Mouse (Mus musculus) lung, adult 2 months (tissue): ENCODE results near the gene Dnase1l3. TPM values are rescaled to one million over a fixed set of nuclear protein-coding genes. Genes with fewer than 3 reads are reported as not detected.

Experiments used
- DNase-seq: peaks from one replicate; pipeline ENCODE4 v3.0.0; 2022
- H3K4me1 ChIP-seq: fragments of 200-500 bp; 2 replicates; pipeline ENCODE4 v1.6.1; 2011; ENCODE audit warnings: low read length; ENCODE audit not compliant: control insufficient read depth, insufficient read depth
- H3K4me3 ChIP-seq: fragments of 200-500 bp; replicated peaks from 2 replicates; pipeline ENCODE3; 2011; ENCODE audit warnings: low read depth, mild to moderate bottlenecking, control low read depth, low read length; ENCODE audit errors: extremely low read depth
- CTCF ChIP-seq: fragments of 200-500 bp; IDR thresholded peaks from 2 replicates; pipeline ENCODE4 v1.5.1; 2011; ENCODE audit warnings: mild to moderate bottlenecking, low read length, control low read depth; ENCODE audit not compliant: insufficient read depth
- POLR2A ChIP-seq: fragments of 200-500 bp; IDR thresholded peaks from 2 replicates; pipeline ENCODE4 v1.6.1; 2011; ENCODE audit warnings: low read depth, mild to moderate bottlenecking, control low read depth, low read length, borderline replicate concordance; ENCODE audit errors: extremely low read depth
- WGBS: fragments of 180-500 bp; shearing (Covaris S2); methylation state at CpG from one replicate; pipeline ENCODE4 v1.1.7; 2018; 5-methylcytosine and 5-hydroxymethylcytosine counted together
- polyA plus RNA-seq: library from polyadenylated mRNA; depleted of rRNA; stranded (reverse); fragments of >200 nt; gene quantifications from 2 replicates; pipeline ENCODE4 v1.2.3, GENCODE M21; 2012

The Dnase1l3 gene
- polyA plus RNA-seq, 1 experiment: 1.9 TPM

DNA sequence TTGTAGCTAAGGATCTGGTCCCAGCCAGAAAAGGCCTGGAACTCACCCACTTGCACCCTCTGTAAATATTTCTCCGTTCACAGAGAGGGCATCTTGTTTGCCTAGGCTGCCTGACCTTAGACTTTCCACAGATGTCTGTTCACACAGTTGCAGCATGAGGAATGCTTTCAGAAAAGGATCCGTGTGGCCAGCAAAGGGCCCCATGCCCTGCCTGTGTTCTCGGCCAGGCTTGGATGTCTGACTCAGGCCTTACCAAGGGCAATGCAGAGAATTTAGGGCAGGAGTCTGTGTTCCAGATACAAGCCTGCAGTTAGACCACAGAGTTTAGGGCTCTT, 50.6 kb downstream of the Dnase1l3 start:
- TF ChIP-seq CTCF (no peak), POLR2A (no peak)
- H3K4me3 ChIP-seq: no peak overlapping the region
- peaks cover 3% of the 10 kb centered on the region; the same call in 1 of the 2 replicates for H3K4me1 ChIP-seq
- DNase-seq: no peak
- 52% methylated on average over 3 of the region's 3 CpGs for WGBS

DNA sequence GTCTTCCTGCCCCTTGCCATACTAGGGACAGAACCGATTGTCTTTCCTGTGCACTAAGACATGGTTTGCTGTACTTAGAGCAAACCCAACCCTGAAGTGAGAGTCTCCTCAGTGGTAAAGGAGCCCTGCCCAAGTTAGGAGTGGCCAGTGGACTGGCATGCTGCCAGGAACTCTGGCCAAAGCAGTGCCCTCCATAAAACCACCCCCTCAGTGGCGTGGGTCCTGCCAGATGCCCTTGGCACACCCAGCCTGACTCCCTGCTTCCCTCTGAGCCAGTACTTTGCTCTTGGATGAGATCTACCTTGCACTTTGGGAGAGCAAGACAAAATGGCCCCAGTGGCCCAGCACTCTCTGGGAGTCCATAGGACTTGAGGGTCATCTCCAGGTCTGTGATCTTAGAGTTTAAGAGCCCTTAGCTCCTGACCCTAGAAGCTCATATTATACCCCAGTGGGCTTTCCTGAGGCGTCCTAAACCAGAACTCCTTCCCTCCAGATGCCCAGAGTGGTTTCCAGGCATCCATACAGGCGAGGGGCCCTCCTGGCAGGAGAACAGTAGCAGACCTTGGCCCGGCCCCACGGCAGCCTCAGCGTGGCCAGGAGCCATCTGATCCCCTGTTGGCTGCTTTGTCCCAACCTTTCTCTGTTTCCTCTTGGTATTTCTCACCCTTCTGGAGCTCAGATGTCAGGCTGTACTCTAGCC, 51.1 kb downstream of the Dnase1l3 start:
- WGBS: 57% methylated on average over 7 of the region's 7 CpGs
- TF ChIP-seq CTCF (no peak), POLR2A (no peak)
- H3K4me3 ChIP-seq: no peak overlapping the region
- DNase-seq: peak; percentile 57
- peaks cover 3% of the 10 kb centered on the region; the same call in 1 of the 2 replicates for H3K4me1 ChIP-seq

DNA sequence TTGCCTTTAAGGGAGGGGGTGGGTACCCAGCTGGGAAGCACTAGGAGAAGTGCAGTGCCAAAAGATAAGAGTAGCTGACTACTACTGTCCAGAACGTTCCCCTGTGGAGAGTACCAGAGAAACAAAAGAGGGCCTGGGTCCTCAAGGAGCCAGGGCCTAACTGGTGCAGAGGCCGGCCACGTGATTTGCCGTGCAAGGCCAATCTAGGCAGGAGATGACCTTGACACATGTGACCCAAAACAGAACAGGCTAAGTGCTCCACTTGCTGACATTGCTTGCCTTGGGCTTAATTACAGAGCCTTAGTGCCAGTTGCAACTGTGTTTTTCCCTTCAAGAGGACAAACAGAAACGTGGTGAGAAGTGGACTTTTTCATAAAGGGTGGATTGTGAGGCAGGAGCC, 53.0 kb downstream of the Dnase1l3 start:
- WGBS: 64% methylated on average over 5 of the region's 5 CpGs
- TF ChIP-seq POLR2A (no peak), CTCF (no peak)
- Histone ChIP-seq H3K4me1 (peaks cover 3% of the 10 kb centered on the region; the same call in 1 of the 2 replicates), H3K4me3 (no peak overlapping the region)
- no peak for DNase-seq

DNA sequence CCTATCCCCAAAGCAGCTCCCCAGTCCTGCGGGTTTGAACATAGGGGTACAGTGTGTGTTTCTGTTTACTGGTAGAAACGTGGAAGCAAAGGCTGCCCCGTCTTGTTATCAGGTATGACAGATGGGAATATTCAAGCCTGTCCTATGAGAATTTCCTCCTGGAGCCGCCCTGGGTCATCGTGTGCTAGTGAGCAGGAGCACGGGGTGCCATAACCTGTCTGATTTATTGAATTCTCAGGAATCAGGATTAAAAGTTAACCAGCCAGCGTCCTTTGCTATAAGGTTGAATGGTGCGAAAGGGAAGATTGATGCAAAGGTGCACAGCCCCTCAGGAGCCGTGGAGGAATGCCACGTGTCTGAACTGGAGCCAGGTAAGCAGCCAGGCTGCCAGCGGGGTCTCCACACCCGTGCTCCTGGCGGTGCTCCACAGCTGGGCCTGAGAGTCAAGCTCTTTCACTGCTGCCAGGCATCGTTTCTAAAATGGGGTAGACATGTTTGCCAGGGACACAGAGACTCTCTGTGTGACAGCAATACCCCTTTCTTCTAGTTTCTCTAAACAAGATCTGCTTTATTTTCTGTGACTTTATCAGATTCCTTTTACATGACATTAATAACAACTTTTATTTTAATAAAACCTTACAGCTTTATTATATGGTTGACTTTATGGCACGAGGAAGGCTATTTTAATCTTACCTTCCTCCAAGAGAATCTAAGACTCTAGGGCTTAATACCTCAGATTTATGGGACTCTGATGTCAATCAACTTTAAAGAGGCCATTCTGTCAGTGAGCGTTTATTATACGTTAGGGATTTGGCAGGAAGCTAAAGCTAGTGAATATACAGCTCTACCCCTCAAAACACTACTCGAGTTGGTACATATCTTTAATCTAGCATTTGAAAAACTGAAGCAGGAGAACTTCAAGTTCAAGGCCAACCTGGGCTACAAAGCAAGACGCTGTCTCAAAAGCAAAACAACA, 55.3 kb downstream of the Dnase1l3 start:
- H3K4me3 ChIP-seq: no peak overlapping the region
- peaks cover 3% of the 10 kb centered on the region; the same call in 1 of the 2 replicates for H3K4me1 ChIP-seq
- TF ChIP-seq CTCF (no peak), POLR2A (no peak)
- DNase-seq: no peak
- WGBS: 86% methylated on average over 19 of the region's 19 CpGs

DNA sequence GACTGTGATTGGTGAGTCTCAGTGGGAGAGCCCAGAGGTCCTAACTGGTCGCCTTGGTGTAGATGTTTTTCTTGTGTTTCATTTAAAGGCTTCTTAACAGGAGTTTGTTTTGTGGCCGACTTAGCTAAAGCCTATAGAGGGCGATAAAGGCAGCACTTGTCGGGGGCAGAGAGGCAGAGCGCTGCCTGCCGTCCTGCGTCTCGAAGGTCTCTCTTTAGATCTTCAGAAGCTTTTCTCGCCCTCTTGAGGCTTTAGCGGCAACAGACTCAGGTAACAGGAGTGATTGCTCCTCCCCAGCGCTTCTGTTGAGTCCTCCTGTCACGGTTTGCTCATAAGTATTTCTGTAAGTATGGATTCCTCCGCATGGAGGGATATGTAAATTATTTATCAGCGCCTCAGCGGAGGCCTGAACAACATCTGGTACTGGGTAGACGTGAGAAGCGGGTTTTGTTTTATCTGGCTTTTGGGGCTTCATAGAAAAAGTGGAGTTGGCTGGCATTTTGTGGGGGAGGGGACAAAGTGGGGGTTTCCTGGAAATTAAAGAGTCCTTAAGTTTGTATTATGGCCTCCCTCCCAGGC, 57.2 kb downstream of the Dnase1l3 start:
- WGBS: 49% methylated on average over 17 of the region's 17 CpGs
- TF ChIP-seq POLR2A (no peak), CTCF (peak; percentile 48)
- H3K4me1 ChIP-seq: 0 out of 2 replicates have a peak, but pooled peaks cover 3% of the 10 kb centered on the region
- no peak overlapping the region for H3K4me3 ChIP-seq
- no peak for DNase-seq

DNA sequence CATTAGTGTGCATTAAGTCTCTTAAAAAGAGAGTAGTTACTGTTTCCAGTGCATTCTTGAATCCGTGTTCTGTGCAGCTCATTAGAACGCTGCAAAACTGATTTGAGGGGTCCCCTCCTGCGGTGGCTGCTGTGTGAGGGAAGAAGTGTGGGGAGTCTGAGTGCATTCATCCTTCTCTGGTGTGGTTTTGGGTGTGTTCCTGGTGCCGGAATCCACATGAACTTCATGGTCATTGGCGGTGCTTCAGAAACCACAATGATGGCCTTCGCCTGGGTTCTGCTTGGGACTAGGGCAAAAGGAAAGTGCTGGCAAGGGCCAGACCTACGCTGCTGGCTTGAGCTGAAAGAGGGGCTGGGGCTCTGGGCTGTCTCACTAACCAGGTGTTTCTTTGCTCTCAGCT, 60.2 kb downstream of the Dnase1l3 start:
- DNase-seq: no peak
- TF ChIP-seq CTCF (no peak), POLR2A (no peak)
- 91% methylated on average over 7 of the region's 7 CpGs for WGBS
- Histone ChIP-seq H3K4me1 (no peaks in the 10 kb centered on the region), H3K4me3 (no peak overlapping the region)

DNA sequence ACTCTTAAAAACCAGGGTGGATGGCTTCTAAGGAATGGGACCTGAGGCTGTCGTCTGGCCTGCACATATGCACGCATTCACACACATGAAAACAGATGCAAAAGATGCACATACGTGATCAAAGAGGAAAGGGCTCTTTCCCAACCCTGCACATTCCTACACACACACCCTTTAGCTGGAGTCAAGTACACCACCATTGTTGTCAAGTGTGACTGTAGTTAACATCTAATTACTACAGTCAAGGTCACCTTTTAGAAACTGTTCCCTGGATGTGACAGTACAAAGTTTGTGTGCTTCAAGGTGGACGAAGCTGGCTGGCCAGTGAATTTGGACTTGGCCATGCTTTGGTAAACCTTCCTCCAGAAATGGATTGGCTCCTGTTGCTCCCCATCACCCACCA, 62.2 kb downstream of the Dnase1l3 start:
- no peaks in the 10 kb centered on the region for H3K4me1 ChIP-seq
- H3K4me3 ChIP-seq: no peak overlapping the region
- TF ChIP-seq POLR2A (no peak), CTCF (no peak)
- 93% methylated on average over 4 of the region's 4 CpGs for WGBS
- DNase-seq: no peak

DNA sequence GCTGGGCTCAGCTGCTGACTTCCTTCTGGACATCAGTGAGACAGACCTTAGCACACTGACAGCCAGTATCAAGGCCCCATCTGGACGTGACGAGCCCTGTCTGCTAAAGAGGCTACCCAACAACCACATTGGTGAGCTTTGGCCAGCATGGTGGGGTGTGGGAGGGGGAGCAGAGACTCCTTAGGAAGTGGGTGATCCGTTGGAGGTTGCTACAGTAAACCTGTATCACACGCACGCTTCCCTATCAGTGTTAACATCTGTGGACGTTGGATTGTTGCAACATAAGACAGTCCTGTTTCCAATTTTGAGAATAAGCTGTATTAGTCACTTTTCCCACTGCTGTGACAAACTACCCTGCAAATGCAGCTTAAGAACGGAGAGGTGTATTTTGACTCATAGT, 65.3 kb downstream of the Dnase1l3 start:
- no peak overlapping the region for H3K4me3 ChIP-seq
- TF ChIP-seq POLR2A (no peak), CTCF (no peak)
- DNase-seq: no peak
- 70% methylated on average over 7 of the region's 7 CpGs for WGBS
- H3K4me1 ChIP-seq: no peaks in the 10 kb centered on the region

DNA sequence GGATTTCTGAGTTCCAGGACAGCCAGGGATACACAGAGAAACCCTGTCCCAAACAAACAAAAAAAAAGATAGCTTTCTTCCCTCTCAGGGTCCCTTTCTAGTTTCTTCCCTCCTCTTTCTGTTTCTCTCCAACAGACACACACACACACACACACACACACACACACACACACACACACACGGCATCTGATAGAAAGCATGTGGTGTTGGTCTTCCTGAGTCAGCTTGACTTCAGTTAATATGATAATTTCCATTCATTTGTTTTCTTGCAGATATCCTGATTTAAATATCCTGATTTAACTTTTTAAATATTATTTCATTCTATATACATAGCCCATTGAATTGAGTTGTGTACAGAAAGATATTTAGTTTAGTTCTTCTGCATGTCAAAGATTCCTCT, 66.0 kb downstream of the Dnase1l3 start:
- no peaks in the 10 kb centered on the region for H3K4me1 ChIP-seq
- 60% methylated on average over 1 of the region's 1 CpGs for WGBS
- no peak for DNase-seq
- no peak for TF ChIP-seq POLR2A
- TF ChIP-seq CTCF: no peak
- H3K4me3 ChIP-seq: no peak overlapping the region
